16 mouse cellular contexts compared by ENCODE assay signal in genomic region chr13:21249022-21249421, GRCm38 (mm10). TPM values are rescaled to one million over a fixed set of nuclear protein-coding genes. Genes with fewer than 3 reads are reported as not detected.
DNase-seq lines count a peak whose midpoint lies in the region; ATAC-seq and TF ChIP-seq lines count a peak whose summit lies in the region.
"Had no signal": no experiment of that assay in that cellular context is flagged by ENCODE, and none has a peak within 500 bp of the region (broad histone marks: within the 10 kb centered on the region; RNA-seq: fewer than 3 reads in every experiment).

No protein-coding gene starts in this region.

- no peak for TF ChIP-seq CTCF in forebrain, postnatal 0 days (IDR thresholded peaks at IDR 0.05; ENCODE audit: low read depth)
- no peak for TF ChIP-seq CTCF in heart, adult 2 months (IDR thresholded peaks at IDR 0.05)

- no peak overlapping the region for H3K9ac ChIP-seq in forebrain, postnatal 0 days
- H3K9ac ChIP-seq in forebrain, embryonic 11.5 days (ENCODE audit: low read length), result no peak overlapping the region
- H3K9ac ChIP-seq in embryonic facial prominence, embryonic 11.5 days (replicated peaks; ENCODE audit: low read length), result no peak overlapping the region
- H3K9ac ChIP-seq in heart, adult 2 months (ENCODE audit: low read depth, low read length), result no peak overlapping the region
- H3K9ac ChIP-seq: liver, embryonic 15.5 days had no signal

- H3K79me2 ChIP-seq in heart, adult 2 months (replicated peaks; ENCODE audit: control insufficient read depth, insufficient read depth, low read length), result no peaks in the 10 kb centered on the region

- no peaks in the 10 kb centered on the region for H3K4me1 ChIP-seq in forebrain, postnatal 0 days (ENCODE audit: insufficient read depth)
- no peaks in the 10 kb centered on the region for H3K4me1 ChIP-seq in forebrain, embryonic 11.5 days (replicated peaks; ENCODE audit: control insufficient read depth, insufficient read depth, low read length)
- H3K4me1 ChIP-seq in embryonic facial prominence, embryonic 11.5 days (ENCODE audit: control insufficient read depth, insufficient read depth, low read length), result no peaks in the 10 kb centered on the region
- no peaks in the 10 kb centered on the region; the same call in 1 of the 2 replicates for H3K4me1 ChIP-seq in heart, adult 2 months (ENCODE audit: control insufficient read depth, insufficient read depth, low read length)

- no peak overlapping the region for H3K4me2 ChIP-seq in forebrain, postnatal 0 days (ENCODE audit: low read depth)
- no peak overlapping the region for H3K4me2 ChIP-seq in forebrain, embryonic 11.5 days (ENCODE audit: low read depth, low read length, severe bottlenecking)
- H3K4me2 ChIP-seq in embryonic facial prominence, embryonic 11.5 days (ENCODE audit: low read depth, low read length), result no peak overlapping the region
- H3K4me2 ChIP-seq: liver, embryonic 15.5 days had no signal

- no peak for TF ChIP-seq POLR2A in heart, adult 2 months (IDR thresholded peaks at IDR 0.05; ENCODE audit: insufficient read depth, low read depth, low read length)

- TF ChIP-seq EP300 in heart, adult 2 months (IDR thresholded peaks at IDR 0.05; ENCODE audit: insufficient read depth, low read depth, low read length), result no peak

- intact Hi-C loops in heart, adult 2 months (cut with DNase I), result no loop called here

- H3K27ac ChIP-seq in forebrain, postnatal 0 days (ENCODE audit: low read depth, low read length), result no peak overlapping the region
- H3K27ac ChIP-seq in forebrain, embryonic 11.5 days (ENCODE audit: low read depth, low read length), result no peak overlapping the region
- H3K27ac ChIP-seq in embryonic facial prominence, embryonic 11.5 days (replicated peaks; ENCODE audit: low read depth, low read length), result no peak overlapping the region
- H3K27ac ChIP-seq in heart, adult 2 months, result no peak overlapping the region
- H3K27ac ChIP-seq: liver, embryonic 15.5 days had no signal

- no peaks in the 10 kb centered on the region for H3K36me3 ChIP-seq in forebrain, postnatal 0 days (ENCODE audit: insufficient read depth)
- H3K36me3 ChIP-seq in forebrain, embryonic 11.5 days (ENCODE audit: control insufficient read depth, insufficient read depth, low read length), result no peaks in the 10 kb centered on the region
- no peaks in the 10 kb centered on the region for H3K36me3 ChIP-seq in embryonic facial prominence, embryonic 11.5 days (replicated peaks; ENCODE audit: control insufficient read depth, insufficient read depth, low read depth, low read length)
- H3K36me3 ChIP-seq in heart, adult 2 months (ENCODE audit: control insufficient read depth, insufficient read depth, low read length), result no peaks in the 10 kb centered on the region
- H3K36me3 ChIP-seq: liver, embryonic 15.5 days had no signal

- no peaks in the 10 kb centered on the region for H3K27me3 ChIP-seq in forebrain, postnatal 0 days (ENCODE audit: insufficient read depth, low read length)
- H3K27me3 ChIP-seq in forebrain, embryonic 11.5 days (ENCODE audit: control insufficient read depth, insufficient read depth, low read length), result no peaks in the 10 kb centered on the region
- no peaks in the 10 kb centered on the region for H3K27me3 ChIP-seq in embryonic facial prominence, embryonic 11.5 days (ENCODE audit: control insufficient read depth, insufficient read depth, low read length)
- peaks cover 2% of the 10 kb centered on the region for H3K27me3 ChIP-seq in heart, adult 2 months (ENCODE audit: control insufficient read depth, insufficient read depth, low read length)

- no peak overlapping the region for H3K4me3 ChIP-seq in forebrain, postnatal 0 days (ENCODE audit: low read depth, low read length)
- no peak overlapping the region for H3K4me3 ChIP-seq in forebrain, embryonic 11.5 days (ENCODE audit: low read depth, low read length)
- H3K4me3 ChIP-seq in embryonic facial prominence, embryonic 11.5 days (ENCODE audit: low read depth, low read length), result no peak overlapping the region
- H3K4me3 ChIP-seq in heart, adult 2 months, result no peak overlapping the region
- H3K4me3 ChIP-seq: liver, embryonic 15.5 days had no signal

- ATAC-seq in forebrain, postnatal 0 days, result no peak
- ATAC-seq in forebrain, embryonic 11.5 days (replicated peaks; ENCODE audit: low FRiP score), result no peak
- ATAC-seq in embryonic facial prominence, embryonic 11.5 days (replicated peaks; ENCODE audit: insufficient number of reproducible peaks, low FRiP score, low TSS enrichment, low read depth), result no peak

- H3K9me3 ChIP-seq in forebrain, postnatal 0 days (ENCODE audit: low read length), result no peaks in the 10 kb centered on the region
- H3K9me3 ChIP-seq in forebrain, embryonic 11.5 days (ENCODE audit: control insufficient read depth, low read length), result no peaks in the 10 kb centered on the region
- H3K9me3 ChIP-seq in embryonic facial prominence, embryonic 11.5 days (replicated peaks; ENCODE audit: control insufficient read depth, low read length), result no peaks in the 10 kb centered on the region
- H3K9me3 ChIP-seq: liver, embryonic 15.5 days had no signal

- WGBS in forebrain, postnatal 0 days, result 18% methylated on average over 4 of the region's 4 CpGs
- 18% methylated on average over 4 of the region's 4 CpGs for WGBS in forebrain, embryonic 11.5 days
- 16% methylated on average over 4 of the region's 4 CpGs for WGBS in embryonic facial prominence, embryonic 11.5 days
- WGBS in heart, adult 2 months, result 45% methylated on average over 4 of the region's 4 CpGs

- DNase-seq in forebrain, postnatal 0 days, result peak; percentile 5
- no peak for DNase-seq in forebrain, embryonic 11.5 days (ENCODE audit: low spot score)
- peak; percentile 17 for DNase-seq in right cerebral cortex, adult 18-20 months
- no peak for DNase-seq in right cerebral cortex, postnatal 36 days (ENCODE audit: low spot score in 2 of 2)
- DNase-seq in embryonic facial prominence, embryonic 11.5 days (ENCODE audit: low spot score), result peak; percentile 45
- DNase-seq in kidney, adult 8-10 months, result no peak
- no peak for DNase-seq in gastrocnemius, adult 8-10 months (ENCODE audit: low spot score in 2 of 2)
- no peak for DNase-seq in heart, adult 2 months
- DNase-seq: cerebellum, adult 8-10 months; kidney, postnatal 14 days; layer of hippocampus, postnatal 36 days had no signal

RNA-seq across cellular contexts. Expression of gene Gpx5, which starts 43.5 kb away (rescaled TPM):
- not detected in 2 replicates for total RNA-seq in forebrain, postnatal 0 days (2014; rRNA removed)
- polyA plus RNA-seq in forebrain, postnatal 0 days (2015; fragmentation: Nextera tagmentation; extraction: Ambion mirVana), result not detected in 2 replicates
- polyA plus RNA-seq in forebrain, embryonic 11.5 days (2014; fragmentation: Nextera tagmentation; extraction: Ambion mirVana), result not detected in 2 replicates
- polyA plus RNA-seq in embryonic facial prominence, embryonic 11.5 days (2014; fragmentation: Nextera tagmentation; extraction: Ambion mirVana), result not detected in 2 replicates
- total RNA-seq in gastrocnemius, adult 8-10 months (2022), result not detected
- total RNA-seq in heart, adult 2 months (2021), result not detected
- not detected in 2 replicates for polyA plus RNA-seq in heart, adult 2 months (2012; rRNA removed)
- total RNA-seq: adrenal gland, postnatal 4 days; layer of hippocampus, postnatal 36 days had no signal
- polyA plus RNA-seq: C2C12; heart, embryonic 16.5 days; liver, embryonic 15.5 days; spleen, adult 2 months had no signal

Comparison
In these comparisons a context has a peak if more than half of its experiments do, and no peak if none do; other contexts are left out.
1. DNase-seq: peak in forebrain, postnatal 0 days (single experiment), right cerebral cortex, adult 18-20 months (single experiment) and embryonic facial prominence, embryonic 11.5 days (single experiment); none in forebrain, embryonic 11.5 days (single experiment), right cerebral cortex, postnatal 36 days (0 of 2), kidney, adult 8-10 months (0 of 2), gastrocnemius, adult 8-10 months (0 of 2) and heart, adult 2 months (0 of 2).